Mouse (Mus musculus): ENCODE results near the gene Ncoa6. TPM values are rescaled to one million over a fixed set of nuclear protein-coding genes. Genes with fewer than 3 reads are reported as not detected.

Gene Ncoa6
- 31.9 TPM for polyA plus RNA-seq (2017; shearing (Covaris generic))

GRCm38 (mm10) chr2:155473570-155474088, at the start of gene Ncoa6:
TSS of gene Ncoa6 (minus strand) at chr2:155473894.

GRCm38 (mm10) chr2:155517455-155518423, 44.0 kb upstream of the Ncoa6 start, which contains the start of the genes Acss2 and Ggt7:
TSS of gene Acss2 (plus strand) at chr2:155517948.
TSS of gene Ggt7 (minus strand) at chr2:155518237.

DNA sequence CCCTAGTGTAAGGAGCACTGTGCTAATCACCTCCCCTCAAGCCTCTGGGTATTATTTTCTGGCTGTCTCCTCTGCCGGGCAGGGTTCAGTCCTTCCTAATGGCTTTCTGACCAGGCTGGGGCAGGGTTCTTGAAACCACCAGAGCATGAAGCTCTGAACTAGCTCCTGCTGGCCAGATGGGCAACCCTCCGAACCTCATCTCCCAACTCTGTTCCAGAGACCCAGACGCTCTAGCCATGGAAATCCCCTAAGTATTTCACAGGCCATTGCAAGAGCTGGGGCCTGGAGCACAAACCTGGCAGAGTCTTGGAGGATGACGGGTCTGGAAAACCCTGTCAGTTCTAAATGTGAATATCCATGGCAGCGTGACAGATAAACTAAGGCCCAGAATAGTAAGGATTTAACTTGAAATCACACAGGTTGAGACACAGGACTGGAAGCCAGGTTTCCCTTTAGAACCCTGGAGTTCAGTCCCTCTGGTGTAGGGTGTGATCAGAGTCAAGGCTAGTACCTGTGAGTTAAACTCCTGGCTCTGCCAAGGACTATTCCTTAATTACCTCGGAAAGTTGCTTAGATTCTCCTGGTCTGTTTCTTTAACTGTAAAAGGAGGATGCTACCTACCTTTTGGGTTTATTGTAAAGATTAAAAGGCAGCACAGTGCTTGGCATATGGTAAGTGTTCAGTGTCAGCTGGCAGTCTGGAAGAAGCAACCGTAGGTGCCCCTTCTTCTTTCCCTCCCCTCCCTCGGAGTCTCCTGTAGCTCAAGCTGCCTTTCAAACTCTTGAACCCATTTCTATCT, 93.2 kb downstream of the Ncoa6 start, which contains the start of gene Trp53inp2:
Gene Trp53inp2, plus strand, starts transcription at position 799 of the 799 bp plus-strand sequence.

GRCm38 (mm10) chr2:155356971-155357591, 116.6 kb downstream of the Ncoa6 start, which contains the start of gene Pigu:
TSS of gene Pigu (minus strand) at chr2:155357430.

Other genes starting within 250 kb of the Ncoa6 start
- 283 TPM for gene Dynlrb1, start 237.4 kb downstream of the Ncoa6 start, polyA plus RNA-seq (2017; shearing (Covaris generic))
- 11.1 TPM for gene Map1lc3a, start 197.6 kb downstream of the Ncoa6 start, polyA plus RNA-seq (2017; shearing (Covaris generic))
- gene Pigu, start 116.5 kb downstream of the Ncoa6 start, polyA plus RNA-seq (2017; shearing (Covaris generic)) = 47.1 TPM
- 3.5 TPM for gene Trp53inp2, start 92.8 kb downstream of the Ncoa6 start, polyA plus RNA-seq (2017; shearing (Covaris generic))
- 68.4 TPM for gene Acss2, start 44.1 kb upstream of the Ncoa6 start, polyA plus RNA-seq (2017; shearing (Covaris generic))
- 13.0 TPM for gene Ggt7, start 44.3 kb upstream of the Ncoa6 start, polyA plus RNA-seq (2017; shearing (Covaris generic))
- 11.5 TPM for gene Gss, start 118.9 kb upstream of the Ncoa6 start, polyA plus RNA-seq (2017; shearing (Covaris generic))
- 0.32 TPM for gene Myh7b, start 137.3 kb upstream of the Ncoa6 start, polyA plus RNA-seq (2017; shearing (Covaris generic))
- gene Trpc4ap, start 218.5 kb upstream of the Ncoa6 start, polyA plus RNA-seq (2017; shearing (Covaris generic)) = 388 TPM